Mouse (Mus musculus) cerebellum, postnatal 10 days (tissue): ENCODE results near the gene Gm21258.
"Not testable (repeated sequence)": the region's sequence is repeated elsewhere in the genome, so short reads cannot be mapped to it uniquely, and the experiment has no call there.

Experiments used
- DNase-seq, 2 experiments: peaks; one replicate each; pipeline ENCODE4 v3.0.0; 2021; ENCODE audit warnings: mixed read lengths in 2 of 2

Gm21258 gene

DNA sequence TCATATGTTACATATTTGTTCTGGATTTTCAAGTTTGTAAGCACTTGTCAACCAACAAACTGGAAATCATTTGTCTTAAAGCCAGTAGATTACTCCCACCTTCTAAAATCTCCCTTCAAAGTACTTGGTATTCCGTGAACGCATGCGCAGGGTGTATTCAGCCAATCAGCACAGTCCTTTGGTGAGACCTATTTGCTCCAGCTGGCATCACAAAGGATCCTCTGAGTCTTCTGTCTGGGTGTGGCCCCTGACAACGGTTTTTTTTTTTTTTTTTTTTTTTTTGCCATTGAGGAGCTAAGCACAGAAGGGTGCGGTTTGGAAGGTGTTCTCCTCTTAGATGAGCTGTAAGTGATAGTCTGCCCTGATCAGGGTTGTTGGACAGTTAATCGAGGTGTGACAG, at the start of gene Gm21258:
Gm21258 (plus strand) TSS at position 301 of the 400 bp plus-strand sequence.
- DNase-seq = not testable (repeated sequence)
